In the genomic region with DNA sequence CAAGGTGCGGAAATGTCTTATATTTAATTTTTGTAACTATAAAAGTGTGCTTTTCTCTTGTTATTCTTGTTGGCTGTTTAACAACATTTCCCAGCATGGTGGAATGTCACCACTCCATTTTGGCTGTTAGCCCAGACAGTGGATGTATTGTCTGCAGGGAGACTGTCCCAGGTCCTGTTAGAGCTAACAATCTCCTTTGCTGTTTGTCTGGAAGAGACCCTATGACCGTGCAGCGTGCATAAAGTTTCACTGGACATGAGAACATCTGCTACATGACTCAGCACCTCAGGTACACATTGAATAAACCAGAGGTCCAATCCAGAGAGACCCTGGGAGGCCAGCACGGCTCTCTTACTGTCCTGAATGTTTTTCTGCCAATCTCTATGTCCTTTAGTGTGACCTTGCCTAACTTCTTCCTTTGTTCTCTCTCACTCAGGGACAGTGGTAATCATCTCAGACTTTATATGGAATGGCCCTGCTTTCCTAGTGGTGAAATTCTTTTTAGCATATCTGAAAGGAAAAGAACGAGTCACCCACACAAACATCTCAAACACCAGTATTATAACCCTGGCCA, we compare ENCODE assay signal across 13 mouse cellular contexts.
DNase-seq lines count a peak whose midpoint lies in the region; ATAC-seq and TF ChIP-seq lines count a peak whose summit lies in the region.
"Had no signal": no experiment of that assay in that cellular context is flagged by ENCODE, and none has a peak within 500 bp of the region (broad histone marks: within the 10 kb centered on the region; RNA-seq: fewer than 3 reads in every experiment).

No protein-coding gene starts in this region.

- 41% methylated on average over 5 of the region's 5 CpGs for WGBS in kidney, adult 2 months
- WGBS in kidney, embryonic 14.5 days = 56% methylated on average over 5 of the region's 5 CpGs
- WGBS in intestine, embryonic 16.5 days = 46% methylated on average over 5 of the region's 5 CpGs
- 85% methylated on average over 5 of the region's 5 CpGs for WGBS in thymus, adult 2 months

- ATAC-seq in kidney, embryonic 14.5 days (ENCODE audit: low FRiP score, low TSS enrichment) = no peak
- no peak for ATAC-seq in intestine, embryonic 16.5 days

- peak; percentile 46 for DNase-seq in adrenal gland, postnatal 10 days
- no peak for DNase-seq in adrenal gland, postnatal 4 days (ENCODE audit: low spot score in 2 of 2)
- DNase-seq in kidney, adult 2 months = peak; percentile 21
- no peak for DNase-seq in ES-E14 (ENCODE audit: low read depth, low spot score)
- peak; percentile 20 to 45 for DNase-seq in cerebellum, postnatal 36 days
- DNase-seq in thymus, adult 2 months = no peak
- DNase-seq: gastrocnemius, postnatal 36 days had no signal

- no peaks in the 10 kb centered on the region for H3K36me3 ChIP-seq in kidney, adult 2 months (ENCODE audit: control insufficient read depth, insufficient read depth, low read length)
- H3K36me3 ChIP-seq in kidney, embryonic 14.5 days (ENCODE audit: control insufficient read depth, insufficient read depth, low read length) = no peaks in the 10 kb centered on the region
- H3K36me3 ChIP-seq in ES-E14 (ENCODE audit: control insufficient read depth, insufficient read depth, low read length, poor library complexity, severe bottlenecking) = no peaks in the 10 kb centered on the region
- H3K36me3 ChIP-seq in intestine, embryonic 16.5 days (ENCODE audit: control insufficient read depth, insufficient read depth, low read length) = no peaks in the 10 kb centered on the region
- no peaks in the 10 kb centered on the region for H3K36me3 ChIP-seq in thymus, adult 2 months (ENCODE audit: control insufficient read depth, insufficient read depth, low read length)
- H3K36me3 ChIP-seq: forebrain, embryonic 12.5 days; G1E; limb, embryonic 12.5 days had no signal

- TF ChIP-seq CTCF in kidney, adult 2 months (conservative IDR thresholded peaks at IDR 0.05; ENCODE audit: insufficient read depth, insufficient read length, low read depth, low read length) = no peak
- no peak for TF ChIP-seq CTCF in thymus, adult 2 months (IDR thresholded peaks at IDR 0.05; ENCODE audit: borderline replicate concordance, control insufficient read depth, extremely low read depth, insufficient read depth, low read length, poor library complexity)

- no peaks in the 10 kb centered on the region for H3K27me3 ChIP-seq in kidney, adult 2 months (replicated peaks; ENCODE audit: control insufficient read depth, insufficient read depth, low read length)
- H3K27me3 ChIP-seq in kidney, embryonic 14.5 days (ENCODE audit: control insufficient read depth, insufficient read depth, low read length) = no peaks in the 10 kb centered on the region
- H3K27me3 ChIP-seq in intestine, embryonic 16.5 days (replicated peaks; ENCODE audit: control insufficient read depth, insufficient read depth, low read length) = no peaks in the 10 kb centered on the region
- no peaks in the 10 kb centered on the region for H3K27me3 ChIP-seq in thymus, adult 2 months (ENCODE audit: control insufficient read depth, insufficient read depth, low read length)
- H3K27me3 ChIP-seq: forebrain, embryonic 12.5 days; limb, embryonic 12.5 days had no signal

- no peaks in the 10 kb centered on the region for H3K9me3 ChIP-seq in kidney, embryonic 14.5 days (ENCODE audit: control insufficient read depth, low read length)
- no peaks in the 10 kb centered on the region for H3K9me3 ChIP-seq in ES-E14 (ENCODE audit: control insufficient read depth, insufficient read depth, low read depth, low read length)
- no peaks in the 10 kb centered on the region for H3K9me3 ChIP-seq in intestine, embryonic 16.5 days (ENCODE audit: control insufficient read depth, low read length)
- H3K9me3 ChIP-seq: forebrain, embryonic 12.5 days; limb, embryonic 12.5 days had no signal

- H3K4me2 ChIP-seq in kidney, embryonic 14.5 days (replicated peaks; ENCODE audit: low read depth, low read length) = no peak overlapping the region
- no peak overlapping the region for H3K4me2 ChIP-seq in intestine, embryonic 16.5 days (ENCODE audit: low read depth, low read length)
- H3K4me2 ChIP-seq: forebrain, embryonic 12.5 days; limb, embryonic 12.5 days had no signal

- H3K9ac ChIP-seq in kidney, embryonic 14.5 days (ENCODE audit: low read depth, low read length) = no peak overlapping the region
- H3K9ac ChIP-seq in ES-E14 (ENCODE audit: insufficient read depth, low read depth, low read length, poor library complexity, severe bottlenecking) = no peak overlapping the region
- H3K9ac ChIP-seq in intestine, embryonic 16.5 days (ENCODE audit: low read depth, low read length) = no peak overlapping the region
- H3K9ac ChIP-seq: forebrain, embryonic 12.5 days; limb, embryonic 12.5 days had no signal

- in situ Hi-C loops in ES-E14 (cut with MboI; ENCODE audit: low sequenced_read_pairs in 2 of 2, unreplicated experiment in 2 of 2) = no loop called here

- no peak overlapping the region for H3K4me3 ChIP-seq in kidney, adult 2 months (ENCODE audit: insufficient read depth, low read depth, low read length)
- H3K4me3 ChIP-seq in kidney, embryonic 14.5 days (ENCODE audit: low read length) = no peak overlapping the region
- no peak overlapping the region for H3K4me3 ChIP-seq in ES-E14 (ENCODE audit: insufficient read depth in 1 of 2, low read depth in 1 of 2, low read length in 2 of 2, poor library complexity in 1 of 2, severe bottlenecking in 1 of 2)
- no peak overlapping the region for H3K4me3 ChIP-seq in intestine, embryonic 16.5 days (ENCODE audit: low read length)
- no peak overlapping the region for H3K4me3 ChIP-seq in thymus, adult 2 months (ENCODE audit: control insufficient read depth, insufficient read depth, low read length)
- H3K4me3 ChIP-seq: forebrain, embryonic 12.5 days; layer of hippocampus, adult 2 months; limb, embryonic 12.5 days had no signal

- no peak overlapping the region for H3K27ac ChIP-seq in kidney, adult 2 months (ENCODE audit: insufficient read depth, low read depth, low read length)
- H3K27ac ChIP-seq in kidney, embryonic 14.5 days (ENCODE audit: low read depth, low read length) = no peak overlapping the region
- H3K27ac ChIP-seq in ES-E14 (ENCODE audit: insufficient read depth, low read depth, low read length, poor library complexity, severe bottlenecking) = no peak overlapping the region
- H3K27ac ChIP-seq in intestine, embryonic 16.5 days (ENCODE audit: low read length) = no peak overlapping the region
- H3K27ac ChIP-seq in thymus, adult 2 months (ENCODE audit: control insufficient read depth, insufficient read depth, low read length) = no peak overlapping the region
- H3K27ac ChIP-seq: forebrain, embryonic 12.5 days; layer of hippocampus, adult 2 months; limb, embryonic 12.5 days had no signal

- no peak for TF ChIP-seq POLR2A in kidney, adult 2 months (IDR thresholded peaks at IDR 0.05; ENCODE audit: low read depth, low read length)
- TF ChIP-seq POLR2A in thymus, adult 2 months (IDR thresholded peaks at IDR 0.05; ENCODE audit: control insufficient read depth, extremely low read depth, insufficient read depth, low read length, poor library complexity) = no peak

- H3K4me1 ChIP-seq in kidney, adult 2 months (ENCODE audit: control insufficient read depth, insufficient read depth, low read length) = no peaks in the 10 kb centered on the region
- H3K4me1 ChIP-seq in kidney, embryonic 14.5 days (ENCODE audit: control insufficient read depth, insufficient read depth, low read length) = no peaks in the 10 kb centered on the region
- no peaks in the 10 kb centered on the region for H3K4me1 ChIP-seq in ES-E14 (ENCODE audit: control insufficient read depth in 2 of 2, insufficient read depth in 2 of 2, low read length in 2 of 2, poor library complexity in 1 of 2)
- no peaks in the 10 kb centered on the region for H3K4me1 ChIP-seq in intestine, embryonic 16.5 days (ENCODE audit: control insufficient read depth, insufficient read depth, low read length)
- H3K4me1 ChIP-seq in thymus, adult 2 months (replicated peaks; ENCODE audit: control insufficient read depth, insufficient read depth, low read length) = no peaks in the 10 kb centered on the region

TF ChIP-seq in ES-E14, 5 proteins besides CTCF, POLR2A, EP300 and RAD21:
- no peak for TF ChIP-seq CHD2 (IDR thresholded peaks at IDR 0.05; ENCODE audit: low read depth, low read length)
- TF ChIP-seq HCFC1 (IDR thresholded peaks at IDR 0.05; ENCODE audit: borderline replicate concordance, insufficient read depth, low read length) = no peak
- no peak for TF ChIP-seq ZC3H11A (IDR thresholded peaks at IDR 0.05; ENCODE audit: borderline replicate concordance, low read depth, low read length)
- 0 out of 2 replicates have a peak, but pooled peaks have one; percentile 9 for TF ChIP-seq MAFK (IDR thresholded peaks at IDR 0.05; ENCODE audit: insufficient read depth, low read depth, low read length)
- TF ChIP-seq ZNF384 (IDR thresholded peaks at IDR 0.05; ENCODE audit: low read depth, low read length) = no peak
TF ChIP-seq in ES-E14: peak in this region for 1.

Comparison
In these comparisons a context has a peak if more than half of its experiments do, and no peak if none do; other contexts are left out.
1. DNase-seq: peak in adrenal gland, postnatal 10 days (single experiment), kidney, adult 2 months (single experiment) and cerebellum, postnatal 36 days (2 of 2); none in adrenal gland, postnatal 4 days (0 of 2), ES-E14 (single experiment) and thymus, adult 2 months (single experiment).